Comparison of ENCODE assay signal across 9 mouse cellular contexts in genomic region chr13:21160041-21160511, GRCm38 (mm10). TPM values are rescaled to one million over a fixed set of nuclear protein-coding genes. Genes with fewer than 3 reads are reported as not detected.
DNase-seq lines count a peak whose midpoint lies in the region; ATAC-seq lines count a peak whose summit lies in the region.
"Had no signal": no experiment of that assay in that cellular context is flagged by ENCODE, and none has a peak within 500 bp of the region (broad histone marks: within the 10 kb centered on the region; RNA-seq: fewer than 3 reads in every experiment).

No protein-coding gene starts in this region.

- peaks cover 8% of the 10 kb centered on the region; the same call in 1 of the 2 replicates for H3K4me1 ChIP-seq in embryonic facial prominence, embryonic 14.5 days (ENCODE audit: control insufficient read depth, insufficient read depth, low read length)
- H3K4me1 ChIP-seq in intestine, embryonic 15.5 days (replicated peaks) = no peaks in the 10 kb centered on the region
- no peaks in the 10 kb centered on the region for H3K4me1 ChIP-seq in neural tube, embryonic 11.5 days (ENCODE audit: control insufficient read depth, insufficient read depth, low read length)

- peak overlapping the region; percentile 64 for H3K9ac ChIP-seq in embryonic facial prominence, embryonic 14.5 days (ENCODE audit: low read depth, low read length)
- H3K9ac ChIP-seq in intestine, embryonic 15.5 days = peak overlapping the region; percentile 6; the same call in 1 of the 2 replicates
- no peak overlapping the region for H3K9ac ChIP-seq in neural tube, embryonic 11.5 days (ENCODE audit: low read length)

- WGBS in embryonic facial prominence, embryonic 14.5 days = under 1% methylated on average over 16 of the region's 16 CpGs
- under 1% methylated on average over 16 of the region's 16 CpGs for WGBS in intestine, embryonic 15.5 days
- under 1% methylated on average over 16 of the region's 16 CpGs for WGBS in neural tube, embryonic 11.5 days

- peak overlapping the region; percentile 73 for H3K4me3 ChIP-seq in embryonic facial prominence, embryonic 14.5 days (ENCODE audit: low read depth, low read length)
- H3K4me3 ChIP-seq in intestine, embryonic 15.5 days (replicated peaks) = peak overlapping the region; percentile 57
- peak overlapping the region; percentile 63 for H3K4me3 ChIP-seq in neural tube, embryonic 11.5 days (ENCODE audit: low read depth, low read length)

- ATAC-seq in embryonic facial prominence, embryonic 14.5 days (ENCODE audit: low read depth) = peak; percentile 15; the same call in 1 of the 2 replicates
- peak; percentile 18 for ATAC-seq in intestine, embryonic 15.5 days
- 0 out of 2 replicates have a peak, but pooled peaks have one; percentile 10 for ATAC-seq in neural tube, embryonic 11.5 days (ENCODE audit: insufficient read depth, low FRiP score, low TSS enrichment)

- peak; percentile 55 for DNase-seq in embryo, embryonic 10.5 days (ENCODE audit: low spot score)
- DNase-seq in embryo, embryonic 11 days = no peak
- peak; percentile 19 for DNase-seq in 3134 (ENCODE audit: extremely low read depth, insufficient read length, low spot score)
- peak; percentile 37 for DNase-seq in embryonic facial prominence, embryonic 14.5 days (ENCODE audit: low spot score)
- DNase-seq in neural tube, embryonic 11.5 days (ENCODE audit: low spot score) = peak; percentile 27
- no peak for DNase-seq in left cerebral cortex, adult 18-20 months (ENCODE audit: low spot score in 2 of 2)
- DNase-seq in left cerebral cortex, adult 8-10 months (ENCODE audit: low spot score in 2 of 2) = no peak

- H3K27ac ChIP-seq in embryonic facial prominence, embryonic 14.5 days (replicated peaks; ENCODE audit: low read depth, low read length) = no peak overlapping the region
- no peak overlapping the region for H3K27ac ChIP-seq in intestine, embryonic 15.5 days
- H3K27ac ChIP-seq in neural tube, embryonic 11.5 days (ENCODE audit: low read depth, low read length) = no peak overlapping the region

- H3K9me3 ChIP-seq in embryonic facial prominence, embryonic 14.5 days (ENCODE audit: control insufficient read depth, low read length) = no peaks in the 10 kb centered on the region
- H3K9me3 ChIP-seq in intestine, embryonic 15.5 days = no peaks in the 10 kb centered on the region
- no peaks in the 10 kb centered on the region for H3K9me3 ChIP-seq in neural tube, embryonic 11.5 days (ENCODE audit: control insufficient read depth, low read length)

- H3K4me2 ChIP-seq in embryonic facial prominence, embryonic 14.5 days (ENCODE audit: low read depth, low read length) = peak overlapping the region; percentile 90
- peak overlapping the region; percentile 72 for H3K4me2 ChIP-seq in intestine, embryonic 15.5 days (replicated peaks)
- H3K4me2 ChIP-seq in neural tube, embryonic 11.5 days (ENCODE audit: low read depth) = peak overlapping the region; percentile 85

- H3K27me3 ChIP-seq in embryonic facial prominence, embryonic 14.5 days (replicated peaks; ENCODE audit: control insufficient read depth, insufficient read depth, low read length) = no peaks in the 10 kb centered on the region
- no peaks in the 10 kb centered on the region for H3K27me3 ChIP-seq in intestine, embryonic 15.5 days (replicated peaks)
- H3K27me3 ChIP-seq in neural tube, embryonic 11.5 days (ENCODE audit: control insufficient read depth, insufficient read depth, low read length) = no peaks in the 10 kb centered on the region

- H3K36me3 ChIP-seq in embryonic facial prominence, embryonic 14.5 days (ENCODE audit: control insufficient read depth, insufficient read depth, low read length) = no peaks in the 10 kb centered on the region
- no peaks in the 10 kb centered on the region for H3K36me3 ChIP-seq in intestine, embryonic 15.5 days
- no peaks in the 10 kb centered on the region for H3K36me3 ChIP-seq in neural tube, embryonic 11.5 days (ENCODE audit: control insufficient read depth, insufficient read depth, low read length)

RNA-seq across cellular contexts. Expression of gene Olfr1368, which starts 14.4 kb away (rescaled TPM):
- not detected in 2 replicates for polyA plus RNA-seq in embryonic facial prominence, embryonic 14.5 days (2014; fragmentation: Nextera tagmentation; extraction: Ambion mirVana)
- polyA plus RNA-seq in intestine, embryonic 15.5 days (2015; fragmentation: Nextera tagmentation; extraction: Ambion mirVana) = not detected in 2 replicates
- not detected in 2 replicates for polyA plus RNA-seq in neural tube, embryonic 11.5 days (2014; fragmentation: Nextera tagmentation; extraction: Ambion mirVana)
- total RNA-seq in left cerebral cortex, adult 18-20 months (2021) = not detected
- not detected for total RNA-seq in left cerebral cortex, adult 8-10 months (2022)
- total RNA-seq: left cerebral cortex, postnatal 25 days had no signal

RNA-seq across cellular contexts. Expression of gene Trim27, which starts 19.2 kb away (rescaled TPM):
- 111 and 127 TPM in 2 replicates for polyA plus RNA-seq in embryonic facial prominence, embryonic 14.5 days (2014; fragmentation: Nextera tagmentation; extraction: Ambion mirVana)
- polyA plus RNA-seq in intestine, embryonic 15.5 days (2015; fragmentation: Nextera tagmentation; extraction: Ambion mirVana) = 155 and 156 TPM in 2 replicates
- polyA plus RNA-seq in neural tube, embryonic 11.5 days (2014; fragmentation: Nextera tagmentation; extraction: Ambion mirVana) = 150 and 160 TPM in 2 replicates
- total RNA-seq in left cerebral cortex, adult 18-20 months (2021) = 10 to 100 TPM; 38.6 to 38.8 TPM
- 10 to 100 TPM; 34.1 to 39.5 (median 35.3) TPM for total RNA-seq in left cerebral cortex, adult 8-10 months (2022)

RNA-seq across cellular contexts. Expression of gene Olfr263, which starts 30.6 kb away (rescaled TPM):
- polyA plus RNA-seq in embryonic facial prominence, embryonic 14.5 days (2014; fragmentation: Nextera tagmentation; extraction: Ambion mirVana) = 0.18 TPM in 1 of 2 replicates, not detected in the other
- not detected in 2 replicates for polyA plus RNA-seq in intestine, embryonic 15.5 days (2015; fragmentation: Nextera tagmentation; extraction: Ambion mirVana)
- not detected in 2 replicates for polyA plus RNA-seq in neural tube, embryonic 11.5 days (2014; fragmentation: Nextera tagmentation; extraction: Ambion mirVana)
- total RNA-seq in left cerebral cortex, adult 18-20 months (2021) = not detected
- not detected for total RNA-seq in left cerebral cortex, adult 8-10 months (2022)
- total RNA-seq: left cerebral cortex, postnatal 25 days had no signal

RNA-seq across cellular contexts. Expression of gene Olfr1369-ps1, which starts 48.8 kb away (rescaled TPM):
- 0.15 TPM in 1 of 2 replicates, not detected in the other for polyA plus RNA-seq in embryonic facial prominence, embryonic 14.5 days (2014; fragmentation: Nextera tagmentation; extraction: Ambion mirVana)
- 0.05 TPM in 1 of 2 replicates, not detected in the other for polyA plus RNA-seq in intestine, embryonic 15.5 days (2015; fragmentation: Nextera tagmentation; extraction: Ambion mirVana)
- not detected in 2 replicates for polyA plus RNA-seq in neural tube, embryonic 11.5 days (2014; fragmentation: Nextera tagmentation; extraction: Ambion mirVana)
- total RNA-seq in left cerebral cortex, adult 18-20 months (2021) = not detected
- not detected for total RNA-seq in left cerebral cortex, adult 8-10 months (2022)
- total RNA-seq: left cerebral cortex, postnatal 25 days had no signal

Comparison
In these comparisons a context has a peak if more than half of its experiments do, and no peak if none do; other contexts are left out.
1. DNase-seq: peak in embryo, embryonic 10.5 days (single experiment), 3134 (single experiment), embryonic facial prominence, embryonic 14.5 days (single experiment) and neural tube, embryonic 11.5 days (single experiment); none in embryo, embryonic 11 days (single experiment), left cerebral cortex, adult 18-20 months (0 of 2) and left cerebral cortex, adult 8-10 months (0 of 2).
2. Peak in every context shown above with its lines, with median percentiles within 50 percentile points of each other: ATAC-seq, H3K4me2 ChIP-seq and H3K4me3 ChIP-seq.